Mouse (Mus musculus) thymus, postnatal 0 days (tissue): Measurements from ENCODE around the gene Ppp1r14b. TPM values are rescaled to one million over a fixed set of nuclear protein-coding genes. Genes with fewer than 3 reads are reported as not detected.
"Not testable (repeated sequence)": the region's sequence is repeated elsewhere in the genome, so short reads cannot be mapped to it uniquely, and the experiment has no call there.

ENCODE experiments used
- DNase-seq: peaks from one replicate; pipeline ENCODE4 v3.0.0-alpha.2; 2015; ENCODE audit warnings: low spot score
- polyA plus RNA-seq: library from polyadenylated mRNA; unstranded; fragments of >200 nt; fragmentation: Nextera tagmentation; extraction: Ambion mirVana; gene quantifications from 2 replicates; pipeline ENCODE4 v1.2.1, GENCODE M21; 2015

Gene Ppp1r14b
- polyA plus RNA-seq, 1 experiment from 2014 or later, result 421 TPM

- DNase-seq, result peak; percentile 94
Measured at GRCm38 (mm10) chr19:6975537-6976521, 1.1 kb downstream of the Ppp1r14b start, which contains the start of gene Plcb3. Plcb3 (minus strand) TSS chr19:6976470.

- DNase-seq, result no peak
Measured at GRCm38 (mm10) chr19:6977759-6978638, 3.2 kb downstream of the Ppp1r14b start.

- no peak for DNase-seq
Measured at GRCm38 (mm10) chr19:6978639-6978974, 3.8 kb downstream of the Ppp1r14b start.

GRCm38 (mm10) chr19:6979001-6979479 lies 4.3 kb downstream of the Ppp1r14b start:
- DNase-seq, result peak; percentile 50

GRCm38 (mm10) chr19:6979486-6980380 lies 5.0 kb downstream of the Ppp1r14b start:
- DNase-seq, result peak; percentile 100

- DNase-seq, result peak; percentile 99
Measured at GRCm38 (mm10) chr19:6980381-6981093, 5.8 kb downstream of the Ppp1r14b start, which contains the start of gene Fkbp2. Fkbp2 (minus strand) TSS chr19:6980501.

GRCm38 (mm10) chr19:6981465-6981864 lies 6.7 kb downstream of the Ppp1r14b start:
- DNase-seq, result no peak

GRCm38 (mm10) chr19:6983621-6984020 lies 8.9 kb downstream of the Ppp1r14b start:
- no peak for DNase-seq

- DNase-seq, result no peak
Measured at GRCm38 (mm10) chr19:6985300-6985699, 10.5 kb downstream of the Ppp1r14b start.

- DNase-seq, result no peak
Measured at GRCm38 (mm10) chr19:6985951-6986708, 11.4 kb downstream of the Ppp1r14b start.

GRCm38 (mm10) chr19:6987061-6987903 lies 12.5 kb downstream of the Ppp1r14b start, which contains the start of gene Vegfb:
Vegfb (minus strand) TSS chr19:6987651.
- peak; percentile 68 for DNase-seq

GRCm38 (mm10) chr19:6987904-6988285 lies 13.1 kb downstream of the Ppp1r14b start:
- DNase-seq, result no peak

GRCm38 (mm10) chr19:6989251-6989650 lies 14.5 kb downstream of the Ppp1r14b start:
- no peak for DNase-seq

- no peak for DNase-seq
Measured at GRCm38 (mm10) chr19:6990712-6991111, 15.9 kb downstream of the Ppp1r14b start.

GRCm38 (mm10) chr19:6991166-6991565 lies 16.4 kb downstream of the Ppp1r14b start:
- not testable (repeated sequence) for DNase-seq

- peak; percentile 98 for DNase-seq
Measured at GRCm38 (mm10) chr19:6992011-6992858, 17.5 kb downstream of the Ppp1r14b start, which contains the start of gene Dnajc4. Dnajc4 (minus strand) TSS chr19:6992572.
